Comparison of ENCODE assay signal across 12 mouse cellular contexts in the genomic region with DNA sequence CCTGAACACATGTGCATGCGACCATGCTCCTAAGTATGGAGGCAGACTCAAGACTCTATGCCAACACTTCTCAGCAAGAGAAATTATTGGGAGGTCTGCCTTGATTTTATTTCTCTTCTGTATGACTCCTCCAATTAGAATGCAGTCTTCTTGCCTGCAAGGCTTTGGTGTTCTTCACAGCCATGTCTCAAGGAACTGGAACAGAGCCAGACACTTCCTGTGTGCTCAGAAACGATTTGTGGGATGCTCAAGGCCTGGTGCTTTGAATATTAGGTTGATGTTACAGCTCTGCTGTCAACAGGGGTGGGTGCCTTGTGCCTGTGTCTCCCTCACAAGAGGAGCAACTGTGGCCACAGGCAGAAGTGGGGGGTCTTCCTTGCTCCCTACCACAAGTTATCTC.
"Had no signal": no experiment of that assay in that cellular context is flagged by ENCODE, and none has a peak within 500 bp of the region (broad histone marks: within the 10 kb centered on the region; RNA-seq: fewer than 3 reads in every experiment).

No protein-coding gene starts in this region.

- H3K4me1 ChIP-seq: liver, embryonic 13.5 days; midbrain, embryonic 12.5 days had no signal

- H3K9ac ChIP-seq: liver, embryonic 13.5 days; midbrain, embryonic 12.5 days had no signal

- ATAC-seq: midbrain, embryonic 16.5 days had no signal

- H3K27ac ChIP-seq: kidney, postnatal 0 days; liver, embryonic 13.5 days; midbrain, embryonic 12.5 days had no signal

- DNase-seq: kidney, adult 11 months; kidney, adult 9 months; kidney, postnatal 36 days; liver; liver, embryonic 13.5 days; lung, adult 18-20 months; lung, postnatal 4 days; spleen, adult 18-20 months; thymus, postnatal 36 days had no signal

- H3K4me3 ChIP-seq: liver, embryonic 13.5 days; midbrain, embryonic 12.5 days had no signal

- H3K9me3 ChIP-seq: liver, embryonic 13.5 days; midbrain, embryonic 12.5 days had no signal

- H3K27me3 ChIP-seq: liver, embryonic 13.5 days; midbrain, embryonic 12.5 days had no signal

- H3K4me2 ChIP-seq: liver, embryonic 13.5 days; midbrain, embryonic 12.5 days had no signal

- H3K36me3 ChIP-seq: liver, embryonic 13.5 days; midbrain, embryonic 12.5 days had no signal
